Mouse (Mus musculus) heart, embryonic 14.5 days (tissue): ENCODE measurements around the gene Abca4. TPM values are rescaled to one million over a fixed set of nuclear protein-coding genes. Genes with fewer than 3 reads are reported as not detected.

Source experiments
- ATAC-seq: fragments of 200-750 bp; cut with Nextera tagmentation; 2 replicates; pipeline ENCODE4 v1.8.0; 2017; ENCODE audit warnings: low read depth, moderate TSS enrichment; ENCODE audit not compliant: insufficient number of reproducible peaks, insufficient read depth, low FRiP score
- H3K27ac ChIP-seq, 2 experiments: fragments of 200-500 bp in 1 of 2; fragments of 300-500 bp in 1 of 2; sonication (generic) in 1 of 2; replicated peaks in 1 of 2; 2 replicates each; pipeline ENCODE4 v1.5.1; 2012 to 2014; ENCODE audit warnings: low read depth in 2 of 2, low read length in 2 of 2, control low read depth in 1 of 2, mild to moderate bottlenecking in 1 of 2, mixed read lengths in 1 of 2; ENCODE audit not compliant: control insufficient read depth in 1 of 2, insufficient read depth in 1 of 2
- H3K27me3 ChIP-seq: fragments of 300-500 bp; sonication (generic); 2 replicates; pipeline ENCODE4 v1.6.1; 2014; ENCODE audit warnings: mild to moderate bottlenecking, low read length, control low read depth; ENCODE audit not compliant: control insufficient read depth, insufficient read depth
- H3K36me3 ChIP-seq: fragments of 300-500 bp; sonication (generic); 2 replicates; pipeline ENCODE4 v1.6.1; 2014; ENCODE audit warnings: mild to moderate bottlenecking, control low read depth, low read length, mixed read lengths; ENCODE audit not compliant: control insufficient read depth, insufficient read depth
- H3K4me1 ChIP-seq, 2 experiments: fragments of 200-500 bp in 1 of 2; fragments of 300-500 bp in 1 of 2; sonication (generic) in 1 of 2; 2 replicates each; pipeline ENCODE4 v1.6.1; 2012 to 2014; ENCODE audit warnings: low read length in 2 of 2, control low read depth in 1 of 2, mixed read lengths in 1 of 2; ENCODE audit not compliant: control insufficient read depth in 2 of 2, insufficient read depth in 2 of 2
- H3K4me2 ChIP-seq: fragments of 300-500 bp; sonication (generic); 2 replicates; pipeline ENCODE4 v1.6.1; 2014; ENCODE audit warnings: mild to moderate bottlenecking, low read length
- H3K4me3 ChIP-seq, 2 experiments: fragments of 200-500 bp in 1 of 2; fragments of 300-500 bp in 1 of 2; sonication (generic) in 1 of 2; 2 replicates each; pipeline ENCODE4 v1.5.1; 2012 to 2014; ENCODE audit warnings: low read length in 2 of 2, mild to moderate bottlenecking in 2 of 2, control low read depth in 1 of 2, low read depth in 1 of 2, moderate library complexity in 1 of 2; ENCODE audit not compliant: control insufficient read depth in 1 of 2, insufficient read depth in 1 of 2
- H3K9ac ChIP-seq: fragments of 300-500 bp; sonication (generic); 2 replicates; pipeline ENCODE4 v1.6.1; 2014; ENCODE audit warnings: mild to moderate bottlenecking, low read length
- H3K9me3 ChIP-seq: fragments of 300-500 bp; sonication (generic); 2 replicates; pipeline ENCODE4 v1.6.1; 2016; ENCODE audit warnings: low read length, control low read depth; ENCODE audit not compliant: control insufficient read depth
- WGBS: fragments of 180-500 bp; shearing (Covaris S2); extraction: QIAGEN DNeasy Blood & Tissue Kit; methylation state at CpG from one replicate; pipeline ENCODE4 v1.1.7; 2014; 5-methylcytosine and 5-hydroxymethylcytosine counted together
- polyA plus RNA-seq: library from polyadenylated mRNA; unstranded; fragments of >200 nt; fragmentation: Nextera tagmentation; extraction: Ambion mirVana; gene quantifications from 2 replicates; pipeline ENCODE4 v1.2.1, GENCODE M21; 2014

Abca4 gene
- polyA plus RNA-seq, 1 experiment from 2014 or later: 3.9 TPM

- Histone ChIP-seq H3K9ac (no peak overlapping the region), H3K9me3 (no peaks in the 10 kb centered on the region), H3K4me3 (no peak overlapping the region), H3K4me2 (no peak overlapping the region), H3K36me3 (no peaks in the 10 kb centered on the region), H3K4me1 (peaks cover 11 to 13% of the 10 kb centered on the region in 2 experiments), H3K27me3 (no peaks in the 10 kb centered on the region), H3K27ac (no peak overlapping the region)
- 66% methylated on average over 6 of the region's 6 CpGs for WGBS
- ATAC-seq: no peak
Observed at GRCm38 (mm10) chr3:122090338-122090737, 46.1 kb downstream of the Abca4 start.

- Histone ChIP-seq H3K4me1 (peaks cover 15 to 38% of the 10 kb centered on the region in 2 experiments), H3K4me3 (no peak overlapping the region), H3K27ac (no peak overlapping the region), H3K9ac (no peak overlapping the region), H3K36me3 (no peaks in the 10 kb centered on the region), H3K4me2 (no peak overlapping the region), H3K27me3 (no peaks in the 10 kb centered on the region), H3K9me3 (no peaks in the 10 kb centered on the region)
- ATAC-seq: no peak
- WGBS: 24% methylated on average over 5 of the region's 5 CpGs
Observed at GRCm38 (mm10) chr3:122099713-122100112, 55.5 kb downstream of the Abca4 start.

- 33% methylated on average over 7 of the region's 7 CpGs for WGBS
- no peak for ATAC-seq
Observed at GRCm38 (mm10) chr3:122102091-122102490, 57.8 kb downstream of the Abca4 start.

GRCm38 (mm10) chr3:122103864-122104808 is 59.9 kb downstream of the Abca4 start:
- Histone ChIP-seq H3K4me1 (peaks cover 9 to 23% of the 10 kb centered on the region in 2 experiments), H3K9ac (peak overlapping the region; percentile 56), H3K36me3 (no peaks in the 10 kb centered on the region), H3K27me3 (no peaks in the 10 kb centered on the region), H3K27ac (0 out of 4 replicates have a peak overlapping the region, but pooled peaks of 1 of the 2 experiments have one; percentile 21), H3K4me3 (peak overlapping the region; percentile 37 to 41), H3K9me3 (no peaks in the 10 kb centered on the region), H3K4me2 (peak overlapping the region; percentile 70)
- ATAC-seq: 0 out of 2 replicates have a peak, but pooled peaks have one; percentile 41
- WGBS: 19% methylated on average over 20 of the region's 20 CpGs

More at GRCm38 (mm10) chr3:122102091-122102490, 57.8 kb downstream of the Abca4 start:
- Histone ChIP-seq H3K9me3 (no peaks in the 10 kb centered on the region), H3K4me1 (peaks cover 11 to 26% of the 10 kb centered on the region in 2 experiments), H3K27me3 (no peaks in the 10 kb centered on the region), H3K27ac (no peak overlapping the region), H3K36me3 (no peaks in the 10 kb centered on the region), H3K4me3 (no peak overlapping the region), H3K9ac (no peak overlapping the region), H3K4me2 (no peak overlapping the region)

- 60% methylated on average over 8 of the region's 8 CpGs for WGBS
- no peaks in the 10 kb centered on the region for H3K36me3 ChIP-seq
- peak overlapping the region; percentile 4 to 25; a peak in 2 of 4 replicates for H3K27ac ChIP-seq
- H3K4me1 ChIP-seq: peaks cover 11 to 18% of the 10 kb centered on the region in 2 experiments
- H3K27me3 ChIP-seq: no peaks in the 10 kb centered on the region
- H3K9ac ChIP-seq: no peak overlapping the region
- H3K4me2 ChIP-seq: no peak overlapping the region
- no peaks in the 10 kb centered on the region for H3K9me3 ChIP-seq
- H3K4me3 ChIP-seq: no peak overlapping the region
- ATAC-seq: no peak
Observed at GRCm38 (mm10) chr3:122106920-122107319, 62.7 kb downstream of the Abca4 start.

- ATAC-seq: no peak
- Histone ChIP-seq H3K4me2 (no peak overlapping the region), H3K4me1 (peaks cover 9 to 15% of the 10 kb centered on the region in 2 experiments; a peak in 3 of 4 replicates), H3K36me3 (no peaks in the 10 kb centered on the region), H3K27me3 (no peaks in the 10 kb centered on the region), H3K4me3 (no peak overlapping the region), H3K9me3 (no peaks in the 10 kb centered on the region), H3K9ac (no peak overlapping the region), H3K27ac (peak overlapping the region in 1 of 2 experiments; percentile 15; a peak in 3 of 4 replicates)
- 67% methylated on average over 14 of the region's 14 CpGs for WGBS
Observed at GRCm38 (mm10) chr3:122107643-122108194, 63.5 kb downstream of the Abca4 start.

- H3K9ac ChIP-seq: no peak overlapping the region
- peaks cover 3 to 6% of the 10 kb centered on the region in 2 experiments; a peak in 3 of 4 replicates for H3K4me1 ChIP-seq
- H3K9me3 ChIP-seq: no peaks in the 10 kb centered on the region
- 55% methylated on average over 4 of the region's 4 CpGs for WGBS
- ATAC-seq: no peak
- H3K27me3 ChIP-seq: no peaks in the 10 kb centered on the region
- no peak overlapping the region for H3K4me2 ChIP-seq
- no peaks in the 10 kb centered on the region for H3K36me3 ChIP-seq
- no peak overlapping the region for H3K4me3 ChIP-seq
- no peak overlapping the region for H3K27ac ChIP-seq
Observed at GRCm38 (mm10) chr3:122109461-122109860, 65.2 kb downstream of the Abca4 start.
